Mouse (Mus musculus): ENCODE data around the gene Trappc13.
"Not testable (repeated sequence)": the region's sequence is repeated elsewhere in the genome, so short reads cannot be mapped to it uniquely, and the experiment has no call there.

The Trappc13 gene

DNA sequence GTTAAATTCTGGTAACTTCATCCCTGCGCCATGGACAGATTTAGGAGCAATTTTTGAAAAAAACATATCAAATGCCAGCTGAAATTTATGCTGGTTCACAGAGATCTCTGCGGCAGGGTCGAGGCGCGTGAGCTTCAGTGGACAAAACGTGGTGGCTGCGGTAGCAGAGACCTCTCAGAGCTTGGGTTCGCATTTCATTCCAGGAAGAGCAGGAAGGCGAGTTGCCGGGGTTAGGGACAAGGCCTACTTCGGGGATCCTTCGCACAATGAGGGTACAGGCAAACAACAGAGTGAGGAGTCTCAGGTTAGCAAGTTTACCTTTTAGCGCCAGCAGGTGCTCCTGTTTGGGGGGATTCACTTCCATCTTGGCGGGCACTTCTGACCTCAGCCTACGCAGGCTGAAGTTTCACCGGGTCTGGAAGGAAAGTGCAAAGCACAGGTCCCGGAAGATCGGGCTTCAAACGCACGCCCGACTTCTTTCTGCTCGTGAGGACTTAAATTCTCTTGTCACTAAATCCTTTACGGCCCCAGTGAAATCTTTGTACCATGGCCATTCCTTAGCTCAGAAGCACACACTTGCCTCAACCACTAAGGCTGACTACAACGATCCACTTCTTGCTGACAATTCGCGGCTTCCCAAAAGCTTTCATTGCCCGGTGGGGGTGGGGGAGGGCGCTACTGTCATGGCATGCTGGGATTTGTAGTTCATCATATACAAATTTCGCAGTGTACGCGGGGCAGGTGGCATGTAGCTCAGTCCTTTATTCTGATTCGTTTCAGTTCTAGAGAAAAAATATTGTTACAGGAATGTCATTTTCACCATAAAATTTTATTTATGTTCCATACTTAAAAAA is at the start of gene Trappc13:
Gene Trappc13 (minus strand): TSS at position 674 of the 854 bp plus-strand sequence.
- DNase-seq: peak; percentile 90 to 94

DNA sequence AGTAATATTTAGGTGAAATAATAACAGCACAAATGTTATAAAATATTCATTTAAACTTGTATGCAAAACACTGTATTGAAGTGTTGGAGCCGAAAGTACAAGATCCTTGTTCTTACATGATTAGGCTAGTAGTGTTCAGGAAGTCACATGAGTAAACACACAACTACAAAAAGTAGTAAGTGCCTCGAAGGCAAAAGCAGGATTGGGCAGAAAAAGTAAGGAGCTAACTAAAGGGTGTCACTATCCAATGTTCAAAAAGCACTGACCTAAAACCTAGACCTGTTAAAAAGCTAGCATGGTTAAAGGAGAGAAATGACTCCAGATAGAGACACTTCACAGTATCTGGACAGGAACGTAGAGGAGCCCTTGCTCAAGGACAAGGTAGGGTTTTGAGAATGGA is 49.2 kb upstream of the Trappc13 start:
- no peak for DNase-seq

DNA sequence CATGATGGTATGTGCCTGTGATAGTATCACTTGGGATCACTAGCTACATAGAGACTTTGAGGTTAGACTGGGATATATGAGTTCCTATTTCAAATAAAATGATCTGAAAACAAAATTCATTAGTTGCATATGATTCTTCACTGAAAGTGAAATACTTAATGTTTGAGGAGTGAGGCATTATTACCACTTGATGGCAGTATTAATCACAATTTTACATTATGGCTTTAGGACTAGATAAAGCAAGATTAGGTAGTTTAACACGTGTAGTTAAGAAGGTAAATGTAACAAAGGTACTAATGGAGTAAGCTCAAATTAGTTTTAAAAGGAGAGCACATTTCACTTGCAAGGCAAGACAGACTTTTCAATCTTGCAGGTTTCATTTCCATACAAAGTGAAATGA is 26.0 kb upstream of the Trappc13 start:
- DNase-seq: no peak

DNA sequence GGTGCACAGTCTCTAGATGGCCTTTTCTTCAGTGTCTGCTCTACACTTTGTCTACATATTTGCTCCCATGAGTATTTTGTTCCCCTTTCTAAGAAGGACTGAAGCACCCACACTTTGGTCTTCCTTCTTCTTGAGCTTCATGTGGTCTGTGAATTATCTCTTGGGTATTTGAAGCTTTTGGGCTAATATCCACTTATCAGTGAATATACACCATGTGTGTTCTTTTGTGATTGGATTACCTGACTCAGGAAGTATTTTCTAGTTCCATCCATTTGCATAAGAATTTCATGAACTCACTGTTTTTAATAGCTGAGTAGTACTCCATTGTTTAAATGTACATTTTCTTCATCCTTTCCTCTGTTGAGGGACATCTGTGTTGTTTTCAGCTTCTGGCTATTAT is 17.6 kb upstream of the Trappc13 start:
- not testable (repeated sequence) for DNase-seq

DNA sequence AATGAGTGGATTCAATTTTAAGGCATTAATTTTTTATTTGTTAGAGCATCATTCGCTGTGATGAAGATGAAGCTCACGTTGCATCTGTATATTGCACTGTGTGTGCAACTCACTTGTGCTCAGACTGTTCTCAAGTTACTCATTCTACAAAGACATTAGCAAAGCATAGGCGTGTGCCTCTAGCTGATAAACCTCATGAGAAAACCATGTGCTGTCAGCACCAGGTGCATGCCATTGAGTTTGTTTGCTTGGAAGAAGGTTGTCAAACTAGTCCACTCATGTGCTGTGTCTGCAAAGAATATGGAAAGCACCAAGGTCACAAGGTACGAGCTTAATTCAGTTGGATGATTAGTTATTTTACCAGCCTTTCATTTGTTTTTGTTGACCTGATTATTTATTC is 9.1 kb upstream of the Trappc13 start:
- DNase-seq: no peak

DNA sequence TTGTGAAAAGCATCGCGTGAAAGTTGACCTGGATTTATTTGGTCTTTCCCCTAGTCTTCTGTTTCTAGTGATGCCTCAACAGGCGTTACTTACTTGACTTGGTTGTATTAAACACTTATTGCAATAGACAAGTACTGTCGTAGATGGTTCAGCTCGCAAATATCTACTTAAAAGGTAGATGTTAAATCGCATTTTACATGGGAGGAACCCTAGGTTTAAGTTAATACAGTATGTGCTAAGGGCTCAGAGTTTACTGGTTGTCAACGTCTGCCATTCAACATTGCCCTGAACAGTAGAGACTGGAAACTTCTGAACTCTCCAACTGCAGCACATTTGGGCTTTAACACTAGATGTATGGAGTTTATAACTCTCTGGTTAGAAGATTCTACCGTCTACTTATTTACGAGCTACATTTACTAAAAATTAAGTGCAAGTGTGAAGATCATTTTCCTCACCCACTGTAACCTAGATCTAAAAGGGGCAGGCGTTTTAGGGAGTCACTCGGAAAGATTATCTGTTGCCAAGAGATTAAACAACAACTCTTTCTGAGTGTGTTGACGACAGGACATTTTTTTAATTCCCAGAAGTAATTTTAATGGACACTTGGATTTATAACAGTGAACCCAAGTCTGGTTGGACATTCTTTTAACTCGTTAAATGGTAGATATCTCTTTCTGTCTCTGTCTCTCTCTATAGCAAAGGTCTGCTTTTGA is 1.1 kb upstream of the Trappc13 start:
- no peak for DNase-seq

DNA sequence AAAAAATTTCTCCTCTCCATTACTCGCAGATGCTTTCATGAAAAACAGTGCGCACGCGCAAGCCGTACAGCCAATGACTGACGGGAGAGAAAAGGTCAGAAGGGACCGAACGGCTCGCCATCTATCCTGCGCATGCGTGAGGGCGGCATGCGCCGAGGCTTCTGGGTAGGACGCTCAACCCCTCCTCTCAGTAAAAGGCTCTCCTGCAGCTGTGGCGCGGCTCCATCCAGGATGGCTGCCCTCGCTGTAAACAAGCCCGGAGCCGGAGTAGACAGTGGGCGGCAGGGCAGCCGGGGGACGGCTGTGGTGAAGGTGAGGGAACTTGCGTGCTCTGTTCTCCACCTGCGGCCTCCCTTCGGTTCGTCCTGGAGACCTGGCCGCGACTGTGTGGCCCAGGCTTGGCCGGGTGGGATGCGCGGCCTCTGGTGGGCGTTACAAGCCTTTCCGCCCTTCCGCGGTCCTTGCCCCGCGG is 417 bp upstream of the Trappc13 start, which contains the start of gene Trim23:
Gene Trim23 (plus strand): TSS at position 148 of the 472 bp plus-strand sequence.
- DNase-seq: peak; percentile 98 to 99

DNA sequence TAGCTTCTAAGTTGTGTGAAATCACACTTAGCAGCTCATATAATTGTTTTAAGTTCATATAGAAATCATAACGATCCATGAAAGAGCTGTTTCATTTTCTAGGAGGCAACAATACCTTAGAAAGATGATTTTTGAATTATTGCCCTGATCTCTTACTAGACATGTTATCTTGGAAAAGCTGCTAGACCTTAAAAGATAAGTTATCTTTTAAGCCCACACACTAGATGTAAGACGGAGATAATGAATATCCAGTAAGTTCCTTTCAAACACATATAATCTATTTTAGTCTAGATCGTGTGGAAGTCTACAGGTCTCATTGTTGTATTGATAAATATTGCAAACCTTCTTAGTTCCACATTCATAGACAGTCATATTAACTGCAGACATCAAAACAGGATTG is 1.4 kb downstream of the Trappc13 start:
- no peak for DNase-seq

DNA sequence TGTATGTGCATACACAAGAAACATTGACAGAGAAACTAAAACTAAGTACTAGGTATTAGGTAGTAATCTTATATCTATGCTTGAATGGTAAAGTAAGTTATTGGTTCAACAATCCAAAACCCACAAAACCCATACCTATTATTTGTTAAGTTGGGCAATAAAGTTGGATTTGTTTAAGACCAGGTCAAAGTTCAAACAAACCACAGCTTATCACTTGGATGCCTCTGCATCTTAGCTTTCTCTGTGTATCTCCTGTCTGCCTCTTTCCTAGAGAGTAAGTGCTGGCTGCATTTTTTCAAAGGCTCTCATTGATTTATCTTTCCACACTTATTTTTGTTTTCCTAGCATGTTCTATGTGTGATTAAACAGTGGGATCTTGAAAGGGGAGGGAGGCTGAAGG is 5.8 kb downstream of the Trappc13 start:
- no peak for DNase-seq

DNA sequence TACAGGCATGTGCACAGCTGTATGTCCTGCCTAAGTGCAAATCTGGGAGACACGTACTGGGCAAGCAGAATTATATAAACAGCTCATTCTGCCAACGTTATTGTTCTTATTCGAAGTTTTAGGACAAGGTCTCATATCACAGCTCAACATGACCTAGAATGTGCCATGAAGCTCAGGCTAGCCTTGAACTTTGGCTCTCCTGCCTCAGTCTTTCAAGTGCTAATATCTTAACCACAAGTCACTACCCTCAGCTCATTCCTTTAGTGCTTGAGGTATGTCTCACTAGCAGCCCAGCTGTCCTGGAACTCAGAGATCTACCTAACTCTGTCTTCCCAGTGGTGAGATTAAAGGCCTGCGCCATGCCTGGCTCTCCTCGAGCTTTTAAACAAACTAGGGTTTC is 6.6 kb downstream of the Trappc13 start:
- no peak for DNase-seq

DNA sequence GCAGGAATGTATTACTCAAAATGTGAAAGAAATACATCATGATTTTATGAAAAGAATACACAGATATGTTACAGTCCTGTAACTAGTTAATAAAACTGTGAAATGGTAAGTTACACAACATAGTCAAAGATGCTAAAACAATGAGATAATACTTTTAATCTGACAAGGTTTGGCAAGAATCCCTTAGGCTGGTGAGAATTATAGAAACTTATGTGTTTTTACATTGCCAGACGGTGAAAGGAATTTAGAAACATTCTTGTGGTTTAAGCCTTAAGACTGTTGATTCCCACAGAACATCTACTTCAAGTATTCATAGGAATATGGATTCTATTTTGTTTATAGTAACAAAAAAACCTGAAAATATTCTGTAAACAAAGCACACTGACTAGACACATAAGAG is 22.6 kb downstream of the Trappc13 start:
- DNase-seq: no peak

DNA sequence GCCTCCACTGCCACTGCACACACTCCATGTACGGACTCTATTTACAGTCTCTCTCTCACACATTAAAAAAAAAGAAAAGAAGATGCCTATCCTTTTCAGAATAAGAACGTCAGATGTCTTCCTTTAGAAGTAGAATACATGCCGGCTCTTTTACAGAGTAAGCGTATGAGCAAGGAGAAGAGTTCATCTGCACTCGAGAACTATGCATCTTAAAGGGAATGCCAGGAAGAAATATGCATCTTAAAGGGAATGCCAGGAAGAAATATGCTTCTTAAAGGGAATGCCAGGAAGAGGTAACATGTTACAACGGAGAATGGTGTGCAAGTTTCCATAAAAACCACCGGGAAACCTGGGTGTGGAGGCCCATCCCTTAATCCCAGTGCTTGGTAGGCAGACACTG is 23.2 kb downstream of the Trappc13 start:
- no peak for DNase-seq

DNA sequence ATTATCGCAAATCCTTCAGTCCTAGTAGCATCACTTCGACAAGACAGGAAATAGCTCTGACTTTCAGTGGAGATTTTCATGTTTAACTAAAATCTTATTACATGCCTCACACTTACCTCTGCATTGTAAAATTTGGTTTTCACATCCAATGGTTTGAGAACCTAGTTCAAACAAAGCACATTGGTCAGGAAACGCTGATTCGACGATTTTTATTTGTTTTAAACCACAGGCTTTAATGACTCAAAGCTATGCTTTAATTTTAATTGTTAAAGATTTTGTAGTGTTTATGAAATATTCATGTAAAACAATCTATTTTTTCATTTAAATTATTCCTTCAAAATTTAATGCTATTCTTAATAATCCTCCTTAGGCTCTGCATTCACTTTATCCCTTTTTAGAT is 24.1 kb downstream of the Trappc13 start:
- no peak for DNase-seq

DNA sequence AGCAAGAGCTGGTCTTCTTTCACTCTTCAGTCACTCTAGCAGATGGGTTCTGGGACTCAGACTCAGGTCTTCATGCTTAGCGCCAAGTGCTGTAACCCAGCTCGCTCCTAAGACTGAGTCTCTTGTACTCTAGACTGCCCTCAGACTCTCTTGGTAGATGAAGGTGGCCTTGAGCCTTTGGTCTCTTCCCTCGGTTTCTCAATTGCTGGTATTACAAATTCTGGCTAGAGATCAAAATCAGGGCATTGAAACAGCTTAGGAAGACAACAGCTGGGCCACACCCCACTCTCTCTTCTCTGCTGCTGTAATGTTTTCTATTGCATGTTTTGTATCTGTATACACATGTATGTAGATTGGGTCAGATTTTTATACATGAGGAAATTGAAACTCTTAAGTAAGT is 32.6 kb downstream of the Trappc13 start:
- no peak for DNase-seq

DNA sequence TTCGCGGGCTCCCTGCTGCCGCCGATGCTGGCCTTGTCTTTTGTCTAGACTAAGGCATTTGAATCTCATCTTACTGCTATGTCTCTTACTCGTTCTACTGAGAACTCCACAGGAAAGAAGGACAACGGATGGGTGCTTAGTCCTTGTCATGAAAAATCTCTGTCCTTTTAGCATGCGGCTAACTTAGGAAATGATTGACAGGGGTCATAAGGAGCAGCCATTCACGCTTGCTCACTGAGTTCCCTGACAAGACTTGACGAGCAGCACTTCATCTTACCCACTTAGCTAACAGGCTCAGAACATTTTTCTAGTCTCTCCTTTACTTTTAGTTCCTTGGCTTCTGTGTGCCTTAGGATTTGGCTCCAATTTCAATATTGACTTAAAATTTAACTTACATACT is 33.4 kb downstream of the Trappc13 start:
- DNase-seq: peak; percentile 30 to 47

DNA sequence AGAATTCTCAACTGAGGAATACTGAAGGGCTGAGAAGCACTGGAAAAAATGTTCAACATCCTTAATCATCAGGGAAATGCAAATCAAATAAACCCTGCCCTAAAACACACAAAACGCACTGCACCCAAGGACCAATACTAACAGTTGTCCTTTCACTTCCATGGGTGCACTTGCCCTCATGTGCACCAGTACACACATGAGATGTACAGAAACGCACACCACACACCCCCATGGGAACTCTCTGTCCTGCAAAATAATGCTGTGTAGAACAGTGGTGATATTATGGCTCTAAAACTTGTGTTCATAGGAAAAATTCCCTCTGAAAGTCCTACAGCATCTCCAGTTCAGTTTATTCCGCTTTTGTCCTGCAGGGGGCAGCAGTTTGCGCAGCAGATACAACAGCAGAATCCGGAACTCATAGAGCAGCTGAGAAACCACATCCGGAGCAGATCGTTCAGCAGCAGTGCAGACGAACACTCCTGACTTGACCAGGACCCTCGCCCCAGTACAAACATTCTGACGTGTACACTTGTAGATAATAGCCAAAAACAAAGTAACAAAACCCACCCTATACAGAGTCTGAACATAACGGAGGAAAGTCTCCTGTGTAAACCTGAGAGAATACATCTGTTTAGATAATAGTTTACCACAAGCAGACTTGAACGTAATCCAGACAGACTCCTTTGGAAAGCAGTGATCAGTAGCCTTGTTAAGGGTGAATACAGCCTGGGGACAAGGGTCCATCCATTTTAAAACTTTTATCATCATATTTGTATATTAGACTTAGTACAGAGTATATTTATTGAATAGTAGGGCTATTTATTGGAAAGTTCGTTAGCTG is 38.7 kb downstream of the Trappc13 start:
- peak; percentile 79 to 92 for DNase-seq

DNA sequence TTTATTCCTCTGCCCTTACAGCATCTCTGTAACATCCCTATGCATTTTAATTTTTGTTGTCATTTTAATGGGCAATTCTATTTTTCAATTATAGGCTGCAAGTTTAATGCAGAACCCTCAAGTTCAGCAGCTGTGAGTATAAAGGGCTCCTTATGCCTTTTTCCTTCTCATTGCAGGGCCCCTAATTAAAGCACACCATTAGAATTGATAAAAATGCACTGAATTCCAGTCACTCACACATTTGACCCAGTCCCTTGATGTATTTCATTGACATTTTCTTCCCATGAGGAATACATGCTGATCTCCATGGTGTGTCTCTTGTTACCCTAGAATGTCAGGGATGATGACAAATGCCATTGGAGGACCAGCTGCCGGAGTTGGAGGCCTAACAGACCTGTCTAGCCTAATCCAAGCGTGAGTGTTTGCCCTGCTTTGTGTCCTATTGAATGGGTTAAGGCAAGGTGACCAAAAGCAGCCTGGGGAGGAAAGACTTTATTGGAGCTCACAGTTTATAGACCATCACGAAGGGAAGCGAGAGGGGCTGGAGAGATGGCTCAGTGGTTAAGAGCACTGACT is 43.7 kb downstream of the Trappc13 start:
- no peak for DNase-seq

DNA sequence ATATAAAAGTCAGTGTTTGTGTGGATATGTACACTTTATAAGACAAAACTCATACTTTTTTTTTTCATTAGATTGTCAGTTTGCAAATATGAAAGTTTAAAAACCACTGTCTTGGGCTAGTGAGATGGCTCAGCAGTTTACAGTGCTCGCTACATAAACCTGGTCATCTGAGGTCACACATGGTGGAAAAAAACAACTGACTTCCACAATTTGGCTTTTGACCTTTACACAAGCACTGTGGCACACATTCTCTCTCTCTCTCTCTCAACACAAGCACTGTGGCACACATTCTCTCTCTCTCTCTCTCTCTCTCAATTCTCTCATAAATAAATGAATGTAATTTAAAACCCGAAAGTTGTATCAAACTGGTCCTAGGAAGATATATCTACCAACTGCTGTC is 45.7 kb downstream of the Trappc13 start:
- no peak for DNase-seq

DNA sequence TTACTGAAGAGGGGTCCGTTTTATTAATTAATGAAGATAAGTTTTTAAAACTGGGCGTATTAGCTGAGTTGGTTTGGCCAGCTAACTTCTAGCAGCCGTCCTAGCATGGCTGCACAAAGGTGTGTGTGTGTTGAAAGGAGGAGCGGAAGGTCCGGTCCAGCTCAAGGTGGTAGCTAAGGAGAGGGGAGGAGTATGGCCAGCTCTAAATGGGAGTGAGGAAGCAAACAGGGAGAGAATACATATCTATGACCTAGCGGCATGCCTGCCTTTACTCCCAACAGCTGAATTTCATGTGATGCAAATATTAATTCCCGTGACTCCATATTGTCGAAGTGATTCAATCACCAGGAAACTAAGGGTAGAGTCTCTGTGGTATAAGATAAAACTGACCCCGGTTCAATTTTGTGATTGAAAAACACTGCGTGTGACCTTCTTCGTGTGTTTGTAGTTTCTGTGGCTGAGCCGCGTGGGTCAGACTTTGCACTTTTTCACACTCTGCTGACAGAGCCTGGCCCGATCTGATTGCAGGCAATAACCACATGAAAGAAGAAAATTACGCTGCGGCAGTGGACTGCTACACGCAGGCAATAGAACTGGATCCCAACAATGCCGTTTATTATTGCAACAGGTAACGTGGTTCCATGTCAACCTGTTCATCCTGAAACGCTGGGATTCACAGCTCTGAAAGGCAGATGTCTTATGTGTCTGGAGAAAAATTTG is 54.4 kb downstream of the Trappc13 start:
- DNase-seq: peak in 1 of 2 experiments; percentile 46

DNA sequence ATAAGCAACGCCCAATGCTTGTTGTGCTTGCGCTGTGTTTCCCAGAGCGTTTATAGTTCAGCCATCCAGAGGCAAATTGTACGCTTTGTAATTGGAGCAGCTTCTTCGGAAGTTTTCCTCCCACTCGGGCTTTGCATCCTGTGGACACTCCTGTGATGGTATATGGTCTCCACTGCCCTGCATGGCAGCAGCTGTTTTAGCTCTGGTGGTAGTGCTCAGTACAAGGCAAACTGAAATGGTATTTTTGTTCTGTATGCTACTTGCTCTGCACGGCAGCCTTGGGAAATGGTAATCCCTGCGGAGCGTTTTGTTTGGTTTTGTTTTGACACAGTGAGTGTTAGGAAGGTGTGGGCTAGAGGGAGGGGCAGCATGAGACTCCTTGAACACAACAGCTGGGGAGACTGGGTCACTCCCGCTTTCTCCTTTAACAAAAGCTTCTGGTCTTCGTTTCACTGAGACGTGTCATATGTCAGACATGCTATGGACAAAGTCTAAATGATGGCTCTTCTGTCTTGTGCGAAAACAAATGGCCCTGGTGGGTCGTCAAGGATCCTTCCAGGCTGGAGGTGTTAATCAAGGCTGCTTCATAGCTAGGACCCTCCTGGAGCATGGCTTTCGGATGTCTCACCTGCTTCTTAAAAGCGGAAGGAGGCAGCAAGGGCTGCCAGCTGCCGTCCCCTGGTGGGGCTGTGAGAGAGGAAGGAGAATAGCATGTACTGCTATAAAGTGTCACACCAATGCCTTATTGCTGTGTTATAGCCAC is 56.0 kb downstream of the Trappc13 start:
- no peak for DNase-seq

DNA sequence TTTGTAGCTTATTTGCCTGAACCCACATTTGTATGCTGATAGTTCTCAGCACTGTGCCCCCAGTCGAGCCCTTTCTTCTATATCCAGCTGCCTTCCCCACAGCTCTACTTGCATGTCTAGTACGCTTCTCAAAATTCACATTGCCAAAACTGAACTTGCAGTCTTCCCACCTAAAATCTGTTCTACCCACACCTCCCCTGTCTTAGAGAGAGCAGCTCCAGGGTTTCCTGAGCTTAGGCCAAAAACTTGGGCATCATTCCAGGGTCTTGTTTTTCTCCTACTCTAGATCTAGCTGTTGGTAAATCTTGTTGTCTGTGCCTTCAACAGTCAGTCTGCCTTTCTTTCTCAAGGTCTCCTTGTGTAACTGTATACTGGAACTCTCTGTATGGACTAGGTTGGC is 63.4 kb downstream of the Trappc13 start:
- no peak for DNase-seq
